Mouse (Mus musculus) liver, embryonic 14.5 days (tissue): Measurements from ENCODE around the gene Tmeff1.

Experiments used
- CTCF ChIP-seq: IDR thresholded peaks from 2 replicates; pipeline ENCODE4 v1.5.1; 2016; ENCODE audit warnings: antibody characterized with exemption, low read depth, control low read depth
- EP300 ChIP-seq: IDR thresholded peaks from 2 replicates; pipeline ENCODE4 v1.6.1; 2016; ENCODE audit warnings: antibody characterized with exemption, low read depth

DNA sequence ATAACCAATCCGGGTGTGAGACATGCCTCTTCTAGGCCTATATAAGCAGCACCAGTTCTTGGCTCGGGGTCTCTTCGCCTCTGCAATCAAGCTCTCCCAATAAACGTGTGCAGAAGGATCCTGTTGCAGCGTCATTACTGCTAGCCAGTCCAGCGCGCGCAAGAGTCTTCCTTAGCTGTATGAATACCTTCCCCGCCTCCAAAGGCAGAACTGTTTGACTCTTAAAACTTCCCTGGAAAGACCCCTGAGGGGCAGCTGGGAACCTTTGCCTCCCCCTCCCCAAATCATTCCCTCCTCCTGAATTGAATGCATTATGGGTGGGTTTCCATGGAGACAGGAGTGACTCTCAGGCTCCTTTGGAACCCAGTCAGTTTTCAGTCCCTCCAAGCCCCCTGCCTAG lies 93.8 kb downstream of the Tmeff1 start:
- TF ChIP-seq CTCF = no peak
- TF ChIP-seq EP300 = no peak
